Mouse (Mus musculus) G1E (cell line): ENCODE measurements around the gene Rb1. TPM values are rescaled to one million over a fixed set of nuclear protein-coding genes. Genes with fewer than 3 reads are reported as not detected.

Experiments used
- ATAC-seq: 2 replicates; pipeline ENCODE4 v1.8.0; 2016; ENCODE audit warnings: mild to moderate bottlenecking; ENCODE audit not compliant: insufficient number of reproducible peaks, poor library complexity, low FRiP score, severe bottlenecking; ENCODE audit errors: extremely low read depth
- DNase-seq: peaks from one replicate; pipeline ENCODE4 v3.0.0; 2012; ENCODE audit warnings: low spot score
- H3K27me3 ChIP-seq: 2 replicates; pipeline ENCODE4 v1.6.1; 2012; ENCODE audit warnings: mild to moderate bottlenecking, low read length, inconsistent platforms; ENCODE audit not compliant: insufficient read depth
- H3K36me3 ChIP-seq: replicated peaks from 2 replicates; pipeline ENCODE3; 2012; ENCODE audit warnings: mild to moderate bottlenecking, inconsistent platforms
- H3K4me1 ChIP-seq: 2 replicates; pipeline ENCODE4 v1.6.1; 2012; ENCODE audit warnings: low read depth, low read length, inconsistent platforms, mixed read lengths; ENCODE audit not compliant: insufficient read depth
- H3K4me3 ChIP-seq: 2 replicates; pipeline ENCODE4 v1.5.1; 2012; ENCODE audit warnings: low read depth, mild to moderate bottlenecking, inconsistent platforms, low read length, moderate library complexity, mixed read lengths
- H3K9me3 ChIP-seq: replicated peaks from 2 replicates; pipeline ENCODE4 v1.6.1; 2012; ENCODE audit warnings: inconsistent platforms
- CTCF ChIP-seq: IDR thresholded peaks from 2 replicates; pipeline ENCODE4 v1.5.1; 2012; ENCODE audit warnings: low read depth, low read length, inconsistent platforms, mixed read lengths
- GATA1 ChIP-seq: IDR thresholded peaks from 2 replicates; pipeline ENCODE4 v1.6.1; 2012; ENCODE audit warnings: borderline replicate concordance, low read length, inconsistent platforms, mixed read lengths
- GATA2 ChIP-seq: IDR thresholded peaks from 2 replicates; pipeline ENCODE4 v1.6.1; 2012; ENCODE audit warnings: low read depth, low read length, inconsistent platforms, borderline replicate concordance
- POLR2AphosphoS5 ChIP-seq: IDR thresholded peaks from 2 replicates; pipeline ENCODE4 v1.6.1; 2012; ENCODE audit warnings: low read depth, low read length, inconsistent platforms; ENCODE audit not compliant: insufficient replicate concordance
- TAL1 ChIP-seq: conservative IDR thresholded peaks from 2 replicates; pipeline ENCODE4 v1.6.1; 2012; ENCODE audit warnings: low read depth, low read length, inconsistent platforms, mixed read lengths
- polyA plus RNA-seq: library from polyadenylated mRNA; stranded (reverse); fragments of >175 nt; gene quantifications from 2 replicates; pipeline ENCODE4 v1.2.3, GENCODE M21; 2012
- total RNA-seq, 2 experiments: library from RNA; stranded (forward) in 1 of 2; stranded (reverse) in 1 of 2; fragments of 200-1000 nt in 1 of 2; fragments of >200 nt in 1 of 2; fragmentation: Nextera tagmentation in 1 of 2; gene quantifications; 2 replicates each; pipeline ENCODE4 v1.2.3; 2014 to 2017

Rb1 gene
- total and polyA plus RNA-seq, 3 experiments, result 11.6 to 393 (median 64.9) TPM

GRCm38 (mm10) chr14:73201447-73201846, 124.2 kb downstream of the Rb1 start:
- TF ChIP-seq GATA1, result no peak
- TF ChIP-seq TAL1, result no peak
- no peak for TF ChIP-seq CTCF
- no peak for TF ChIP-seq POLR2AphosphoS5
- no peak for TF ChIP-seq GATA2
- H3K4me1 ChIP-seq, result no peaks in the 10 kb centered on the region; the same call in 1 of the 2 replicates
- H3K4me3 ChIP-seq, result no peak overlapping the region
- peaks cover 89% of the 10 kb centered on the region for H3K36me3 ChIP-seq
- ATAC-seq (no peak), DNase-seq (no peak)
- no peaks in the 10 kb centered on the region for H3K9me3 ChIP-seq
- no peaks in the 10 kb centered on the region for H3K27me3 ChIP-seq

DNA sequence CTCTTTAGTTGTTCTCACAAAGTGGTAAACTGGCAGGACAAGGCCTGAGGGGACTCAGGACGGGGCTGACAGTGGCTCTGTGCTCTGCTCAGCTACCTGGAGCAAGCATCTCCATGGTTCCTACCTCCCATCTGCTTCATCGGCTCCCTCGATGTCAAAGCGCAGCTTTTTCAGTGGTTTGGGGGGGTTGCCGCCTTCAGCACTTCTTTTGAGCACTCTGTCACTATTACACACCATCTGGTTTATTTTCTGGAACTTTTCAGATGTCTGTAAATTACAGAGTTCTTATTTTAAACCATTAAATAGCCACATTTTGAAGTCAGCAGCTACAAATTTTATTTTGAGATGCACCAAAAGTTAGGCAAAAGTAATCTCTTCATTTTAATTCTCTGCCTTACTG, 126.6 kb downstream of the Rb1 start:
- TF ChIP-seq CTCF, result no peak
- TF ChIP-seq POLR2AphosphoS5, result no peak
- Histone ChIP-seq H3K27me3 (no peaks in the 10 kb centered on the region), H3K36me3 (peaks cover 81% of the 10 kb centered on the region), H3K4me1 (no peaks in the 10 kb centered on the region; the same call in 1 of the 2 replicates), H3K4me3 (no peak overlapping the region), H3K9me3 (no peaks in the 10 kb centered on the region)
- DNase-seq (no peak), ATAC-seq (no peak)

DNA sequence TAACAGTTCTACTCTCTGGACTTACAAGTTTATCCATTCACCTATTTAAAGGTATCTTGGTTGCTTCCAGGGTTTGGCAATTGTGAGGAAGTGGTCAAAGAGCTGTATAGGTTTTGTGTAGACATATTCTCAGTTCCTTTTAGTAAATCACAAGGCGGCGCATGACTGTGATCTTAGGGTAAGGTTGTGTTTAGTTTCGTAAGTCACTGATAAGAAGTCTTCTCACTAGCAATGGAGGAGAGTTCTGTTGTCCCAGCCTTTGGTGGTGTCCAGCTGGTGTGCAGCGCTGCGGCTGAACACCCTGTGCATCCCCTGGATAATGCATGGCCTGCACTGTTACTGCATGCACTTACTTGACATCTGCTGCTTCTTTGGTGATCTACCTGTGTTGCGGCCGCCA, 138.7 kb downstream of the Rb1 start:
- Histone ChIP-seq H3K9me3 (no peaks in the 10 kb centered on the region), H3K4me3 (no peak overlapping the region), H3K36me3 (peaks cover 38% of the 10 kb centered on the region), H3K27me3 (no peaks in the 10 kb centered on the region), H3K4me1 (no peaks in the 10 kb centered on the region)
- TF ChIP-seq GATA2 (no peak), CTCF (no peak), TAL1 (no peak), GATA1 (no peak), POLR2AphosphoS5 (no peak)
- ATAC-seq (no peak), DNase-seq (no peak)

DNA sequence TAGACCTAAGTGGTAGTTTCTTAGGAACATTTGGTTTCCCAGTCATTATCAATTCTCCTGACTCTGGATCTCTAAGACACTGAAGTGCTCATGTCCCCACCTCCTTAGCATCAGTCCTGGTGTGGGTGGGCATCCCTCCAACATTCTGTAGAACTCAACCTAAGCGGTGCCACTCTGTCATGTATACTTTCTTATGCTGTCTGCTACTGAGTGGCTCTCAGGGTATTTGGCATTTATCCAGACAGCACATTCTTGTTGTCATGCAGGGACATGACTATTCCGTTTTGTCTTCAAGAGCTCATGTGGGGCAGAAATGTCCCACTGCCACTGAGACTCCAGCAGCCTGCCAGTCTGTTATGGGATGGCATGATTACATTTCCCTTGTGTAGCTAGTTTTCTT, 144.5 kb downstream of the Rb1 start:
- DNase-seq (no peak), ATAC-seq (no peak)
- no peaks in the 10 kb centered on the region for H3K9me3 ChIP-seq
- peaks cover 41% of the 10 kb centered on the region for H3K4me1 ChIP-seq
- no peak for TF ChIP-seq POLR2AphosphoS5
- TF ChIP-seq CTCF, result no peak
- H3K4me3 ChIP-seq, result no peak overlapping the region
- H3K27me3 ChIP-seq, result no peaks in the 10 kb centered on the region
- peaks cover 71% of the 10 kb centered on the region for H3K36me3 ChIP-seq

- Histone ChIP-seq H3K4me1 (peaks cover 46% of the 10 kb centered on the region), H3K9me3 (no peaks in the 10 kb centered on the region), H3K27me3 (no peaks in the 10 kb centered on the region), H3K36me3 (peaks cover 66% of the 10 kb centered on the region), H3K4me3 (no peak overlapping the region)
- ATAC-seq (no peak), DNase-seq (no peak)
- no peak for TF ChIP-seq GATA2
- TF ChIP-seq POLR2AphosphoS5, result no peak
- no peak for TF ChIP-seq CTCF
- no peak for TF ChIP-seq GATA1
- TF ChIP-seq TAL1, result no peak
Measured at GRCm38 (mm10) chr14:73180671-73181070, 145.0 kb downstream of the Rb1 start.

GRCm38 (mm10) chr14:73179221-73179681, 146.4 kb downstream of the Rb1 start:
- DNase-seq (no peak), ATAC-seq (no peak)
- Histone ChIP-seq H3K27me3 (no peaks in the 10 kb centered on the region), H3K36me3 (peaks cover 64% of the 10 kb centered on the region), H3K4me3 (no peak overlapping the region), H3K4me1 (peaks cover 57% of the 10 kb centered on the region), H3K9me3 (no peaks in the 10 kb centered on the region)
- TF ChIP-seq GATA1 (no peak), TAL1 (no peak), POLR2AphosphoS5 (no peak), GATA2 (no peak), CTCF (no peak)

GRCm38 (mm10) chr14:73177961-73178360, 147.7 kb downstream of the Rb1 start:
- Histone ChIP-seq H3K4me1 (peaks cover 60% of the 10 kb centered on the region), H3K4me3 (peak overlapping the region; percentile 55), H3K9me3 (no peaks in the 10 kb centered on the region), H3K27me3 (no peaks in the 10 kb centered on the region), H3K36me3 (peaks cover 72% of the 10 kb centered on the region)
- no peak for ATAC-seq
- TF ChIP-seq CTCF (no peak), POLR2AphosphoS5 (no peak), GATA2 (no peak), GATA1 (no peak), TAL1 (no peak)
- DNase-seq, result no peak
